Mouse (Mus musculus) brain, adult 2 months (tissue): Measurements from ENCODE around the gene Cln3.

Source experiments
- DNase-seq: peaks from one replicate; pipeline ENCODE4 v3.0.0; 2011; ENCODE audit warnings: low read depth, low spot score

The Cln3 gene

GRCm38 (mm10) chr7:126585717-126586116 is at the start of gene Cln3:
TSS of gene Cln3 (minus strand) at chr7:126585817.
- DNase-seq = no peak

GRCm38 (mm10) chr7:126635375-126635774 is 49.8 kb upstream of the Cln3 start:
- no peak for DNase-seq

GRCm38 (mm10) chr7:126632478-126632877 is 46.9 kb upstream of the Cln3 start:
- no peak for DNase-seq

GRCm38 (mm10) chr7:126630824-126631518 is 45.4 kb upstream of the Cln3 start, which contains the start of gene Nupr1:
TSS of gene Nupr1 (minus strand) at chr7:126630861.
- no peak for DNase-seq

GRCm38 (mm10) chr7:126629915-126630314 is 44.3 kb upstream of the Cln3 start:
- DNase-seq = no peak

GRCm38 (mm10) chr7:126628111-126628510 is 42.5 kb upstream of the Cln3 start:
- DNase-seq = peak; percentile 51

GRCm38 (mm10) chr7:126625807-126626600 is 40.4 kb upstream of the Cln3 start:
- DNase-seq = no peak

- peak; percentile 79 for DNase-seq
Observed at GRCm38 (mm10) chr7:126625369-126625768, 39.8 kb upstream of the Cln3 start.

- no peak for DNase-seq
Observed at GRCm38 (mm10) chr7:126624774-126625173, 39.2 kb upstream of the Cln3 start.

- no peak for DNase-seq
Observed at GRCm38 (mm10) chr7:126623381-126623780, 37.8 kb upstream of the Cln3 start.

- DNase-seq = no peak
Observed at GRCm38 (mm10) chr7:126621452-126622359, 36.1 kb upstream of the Cln3 start.

GRCm38 (mm10) chr7:126619559-126620275 is 34.1 kb upstream of the Cln3 start:
- no peak for DNase-seq

GRCm38 (mm10) chr7:126616707-126617106 is 31.1 kb upstream of the Cln3 start:
- peak; percentile 16 for DNase-seq

- DNase-seq = no peak
Observed at GRCm38 (mm10) chr7:126612736-126613135, 27.1 kb upstream of the Cln3 start.

- DNase-seq = no peak
Observed at GRCm38 (mm10) chr7:126607796-126608195, 22.2 kb upstream of the Cln3 start.

GRCm38 (mm10) chr7:126607064-126607463 is 21.4 kb upstream of the Cln3 start:
- DNase-seq = peak; percentile 71

GRCm38 (mm10) chr7:126606611-126607010 is 21.0 kb upstream of the Cln3 start:
- DNase-seq = no peak

GRCm38 (mm10) chr7:126602650-126603049 is 17.0 kb upstream of the Cln3 start:
- DNase-seq = no peak

- no peak for DNase-seq
Observed at GRCm38 (mm10) chr7:126601896-126602295, 16.3 kb upstream of the Cln3 start.

GRCm38 (mm10) chr7:126598919-126599318 is 13.3 kb upstream of the Cln3 start:
- DNase-seq = peak; percentile 12

GRCm38 (mm10) chr7:126596414-126596813 is 10.8 kb upstream of the Cln3 start:
- DNase-seq = no peak
